Mouse (Mus musculus) midbrain, embryonic 11.5 days (tissue): Measurements from ENCODE around the gene Adgrb2. TPM values are rescaled to one million over a fixed set of nuclear protein-coding genes. Genes with fewer than 3 reads are reported as not detected.

Source experiments
- ATAC-seq: fragments of 200-750 bp; cut with Nextera tagmentation; 2 replicates; pipeline ENCODE4 v1.8.0; 2017; ENCODE audit warnings: moderate TSS enrichment, moderate library complexity; ENCODE audit not compliant: low FRiP score
- DNase-seq: peaks from one replicate; pipeline ENCODE4 v3.0.0; 2015; ENCODE audit warnings: low spot score; ENCODE audit errors: missing footprints
- H3K27ac ChIP-seq: fragments of 300-500 bp; sonication (generic); 2 replicates; pipeline ENCODE4 v1.5.1; 2014; ENCODE audit warnings: low read depth, low read length
- H3K27me3 ChIP-seq: fragments of 300-500 bp; sonication (generic); 2 replicates; pipeline ENCODE4 v1.6.1; 2014; ENCODE audit warnings: mild to moderate bottlenecking, low read length, moderate library complexity, mixed read lengths; ENCODE audit not compliant: control insufficient read depth, insufficient read depth
- H3K36me3 ChIP-seq: fragments of 300-500 bp; sonication (generic); 2 replicates; pipeline ENCODE4 v1.6.1; 2014; ENCODE audit warnings: mild to moderate bottlenecking, low read length, moderate library complexity, mixed read lengths; ENCODE audit not compliant: control insufficient read depth, insufficient read depth
- H3K4me1 ChIP-seq: fragments of 300-500 bp; sonication (generic); 2 replicates; pipeline ENCODE4 v1.6.1; 2014; ENCODE audit warnings: low read length; ENCODE audit not compliant: control insufficient read depth, insufficient read depth
- H3K4me2 ChIP-seq: fragments of 300-500 bp; sonication (generic); 2 replicates; pipeline ENCODE4 v1.6.1; 2014; ENCODE audit warnings: mild to moderate bottlenecking, moderate library complexity
- H3K4me3 ChIP-seq: fragments of 300-500 bp; sonication (generic); 2 replicates; pipeline ENCODE4 v1.5.1; 2014; ENCODE audit warnings: low read depth, low read length
- H3K9ac ChIP-seq: fragments of 300-500 bp; sonication (generic); 2 replicates; pipeline ENCODE4 v1.6.1; 2014; ENCODE audit warnings: low read length
- H3K9me3 ChIP-seq: fragments of 300-500 bp; sonication (generic); 2 replicates; pipeline ENCODE4 v1.6.1; 2016; ENCODE audit warnings: low read length; ENCODE audit not compliant: control insufficient read depth
- WGBS: fragments of 180-500 bp; shearing (Covaris S2); extraction: QIAGEN DNeasy Blood & Tissue Kit; methylation state at CpG from one replicate; pipeline ENCODE4 v1.1.7; 2014; 5-methylcytosine and 5-hydroxymethylcytosine counted together
- polyA plus RNA-seq: library from polyadenylated mRNA; unstranded; fragments of >200 nt; fragmentation: Nextera tagmentation; extraction: Ambion mirVana; gene quantifications from 2 replicates; pipeline ENCODE4 v1.2.1, GENCODE M21; 2014

Gene Adgrb2
- polyA plus RNA-seq, 1 experiment from 2014 or later = 3.0 TPM

DNA sequence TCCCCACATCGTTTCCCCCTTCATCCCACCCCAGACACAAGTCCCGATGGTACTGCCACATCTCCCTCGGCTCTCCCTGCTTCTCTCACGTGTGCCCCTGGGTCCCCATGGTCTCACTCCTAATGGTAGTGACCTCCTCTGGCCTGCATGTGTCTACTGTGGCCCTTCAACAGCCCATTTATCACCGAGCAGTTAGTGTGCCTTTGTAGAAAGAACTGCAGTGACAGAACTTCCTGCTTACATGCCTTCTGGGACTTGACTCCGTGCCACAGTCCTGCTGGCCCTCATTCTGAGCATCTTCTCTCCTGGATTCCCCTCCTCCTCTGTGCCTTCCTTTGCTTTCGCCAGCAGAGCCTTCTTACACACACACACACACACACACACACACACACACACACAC, 78.5 kb downstream of the Adgrb2 start:
- H3K4me1 ChIP-seq = no peaks in the 10 kb centered on the region
- H3K9me3 ChIP-seq = no peaks in the 10 kb centered on the region
- 82% methylated on average over 7 of the region's 7 CpGs for WGBS
- H3K27ac ChIP-seq = no peak overlapping the region
- H3K36me3 ChIP-seq = no peaks in the 10 kb centered on the region
- ATAC-seq (no peak), DNase-seq (no peak)
- no peak overlapping the region for H3K4me2 ChIP-seq
- no peaks in the 10 kb centered on the region for H3K27me3 ChIP-seq
- no peak overlapping the region for H3K4me3 ChIP-seq
- H3K9ac ChIP-seq = no peak overlapping the region

- H3K36me3 ChIP-seq = no peaks in the 10 kb centered on the region
- H3K4me2 ChIP-seq = no peak overlapping the region
- H3K4me1 ChIP-seq = no peaks in the 10 kb centered on the region
- 18% methylated on average over 8 of the region's 8 CpGs for WGBS
- ATAC-seq = no peak
- DNase-seq = no peak
- H3K27me3 ChIP-seq = no peaks in the 10 kb centered on the region; the same call in 1 of the 2 replicates
- no peak overlapping the region for H3K4me3 ChIP-seq
- no peak overlapping the region for H3K9ac ChIP-seq
- no peak overlapping the region for H3K27ac ChIP-seq
- no peaks in the 10 kb centered on the region for H3K9me3 ChIP-seq
Measured at GRCm38 (mm10) chr4:130066816-130067215, 82.1 kb downstream of the Adgrb2 start.

DNA sequence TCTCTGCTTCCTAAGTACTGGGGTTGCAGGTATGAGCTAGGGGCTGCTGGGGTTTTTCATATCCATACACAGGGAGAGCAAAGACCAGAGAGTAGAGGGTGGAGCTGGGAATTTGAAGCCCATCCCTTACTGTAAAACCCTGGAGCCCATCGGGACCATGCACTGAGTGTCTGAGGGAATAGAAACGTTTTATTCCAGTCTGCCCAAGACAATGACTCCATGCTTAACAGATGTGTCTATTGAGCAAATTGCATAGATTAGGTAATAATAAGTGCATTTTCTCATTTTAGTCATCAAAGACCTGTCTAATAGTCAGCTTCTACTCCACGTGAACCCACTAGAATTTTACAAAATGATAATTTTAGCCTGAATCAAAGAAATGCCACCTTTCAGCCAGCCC, 85.9 kb downstream of the Adgrb2 start:
- WGBS = 72% methylated on average over 3 of the region's 3 CpGs
- Histone ChIP-seq H3K4me2 (no peak overlapping the region), H3K27ac (no peak overlapping the region), H3K9me3 (no peaks in the 10 kb centered on the region), H3K4me3 (no peak overlapping the region), H3K27me3 (no peaks in the 10 kb centered on the region; the same call in 1 of the 2 replicates), H3K9ac (no peak overlapping the region), H3K36me3 (no peaks in the 10 kb centered on the region), H3K4me1 (no peaks in the 10 kb centered on the region)
- no peak for DNase-seq
- no peak for ATAC-seq

DNA sequence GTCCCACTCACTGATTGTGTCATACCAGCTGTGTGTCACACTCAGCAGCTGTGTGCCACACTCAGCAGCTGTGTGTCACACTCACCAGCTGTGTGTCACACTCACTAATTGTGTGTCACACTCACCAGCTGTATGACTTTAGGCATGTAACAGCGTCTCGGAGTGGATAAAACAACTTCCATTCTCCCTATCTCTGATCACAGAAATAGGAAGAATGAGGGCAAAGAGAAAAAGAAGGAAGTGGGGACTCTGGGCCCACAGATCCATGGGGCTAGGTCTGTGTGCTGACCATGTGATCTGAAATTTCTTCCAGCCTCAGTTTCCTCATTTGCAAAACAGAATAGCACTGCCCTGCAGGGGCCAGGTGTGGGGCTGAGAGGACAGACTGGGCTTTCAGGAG, 87.1 kb downstream of the Adgrb2 start:
- ATAC-seq (no peak), DNase-seq (no peak)
- no peak overlapping the region for H3K4me3 ChIP-seq
- 92% methylated on average over 2 of the region's 2 CpGs for WGBS
- H3K27me3 ChIP-seq = no peaks in the 10 kb centered on the region; the same call in 1 of the 2 replicates
- H3K9me3 ChIP-seq = no peaks in the 10 kb centered on the region
- no peaks in the 10 kb centered on the region for H3K36me3 ChIP-seq
- no peaks in the 10 kb centered on the region for H3K4me1 ChIP-seq
- no peak overlapping the region for H3K4me2 ChIP-seq
- H3K27ac ChIP-seq = no peak overlapping the region
- H3K9ac ChIP-seq = no peak overlapping the region

Other genes with a start within 250 kb of the Adgrb2 start
- 189 and 190 TPM in 2 replicates for gene Khdrbs1, start 242.6 kb upstream of the Adgrb2 start, polyA plus RNA-seq
- 368 TPM in 2 replicates for gene Ptp4a2, start 173.7 kb upstream of the Adgrb2 start, polyA plus RNA-seq
- gene Spocd1, start 55.6 kb upstream of the Adgrb2 start, polyA plus RNA-seq = not detected in 2 replicates
- 5.8 and 6.9 TPM in 2 replicates for gene Col16a1, start 63.0 kb downstream of the Adgrb2 start, polyA plus RNA-seq
- 71.6 and 72.3 TPM in 2 replicates for gene Pef1, start 117.7 kb downstream of the Adgrb2 start, polyA plus RNA-seq
- 0.14 and 0.18 TPM in 2 replicates for gene Hcrtr1, start 154.5 kb downstream of the Adgrb2 start, polyA plus RNA-seq
- 5.1 and 6.1 TPM in 2 replicates for gene Tinagl1, start 190.3 kb downstream of the Adgrb2 start, polyA plus RNA-seq
- gene Gm853, start 237.5 kb downstream of the Adgrb2 start, polyA plus RNA-seq = not detected in 2 replicates